Mouse (Mus musculus) lung, embryonic 15.5 days (tissue): ENCODE data around the gene Slc25a41. TPM values are rescaled to one million over a fixed set of nuclear protein-coding genes. Genes with fewer than 3 reads are reported as not detected.

Source experiments
- ATAC-seq: fragments of 200-750 bp; cut with Nextera tagmentation; 2 replicates; pipeline ENCODE4 v1.8.0; 2017; ENCODE audit warnings: moderate number of reproducible peaks, borderline replicate concordance; ENCODE audit not compliant: low FRiP score, low TSS enrichment; ENCODE audit errors: extremely low read depth
- H3K27ac ChIP-seq: fragments of 300-500 bp; sonication (generic); 2 replicates; pipeline ENCODE4 v1.5.1; 2015; ENCODE audit warnings: moderate library complexity, mild to moderate bottlenecking, inconsistent platforms
- H3K27me3 ChIP-seq: fragments of 300-500 bp; sonication (generic); 2 replicates; pipeline ENCODE4 v1.6.1; 2015; ENCODE audit warnings: inconsistent platforms
- H3K36me3 ChIP-seq: fragments of 300-500 bp; sonication (generic); 2 replicates; pipeline ENCODE4 v1.6.1; 2015; ENCODE audit warnings: inconsistent platforms
- H3K4me1 ChIP-seq: fragments of 300-500 bp; sonication (generic); 2 replicates; pipeline ENCODE4 v1.6.1; 2015; ENCODE audit warnings: inconsistent platforms
- H3K4me2 ChIP-seq: fragments of 300-500 bp; sonication (generic); 2 replicates; pipeline ENCODE4 v1.6.1; 2015; ENCODE audit warnings: inconsistent platforms, mild to moderate bottlenecking, moderate library complexity
- H3K4me3 ChIP-seq: fragments of 300-500 bp; sonication (generic); 2 replicates; pipeline ENCODE4 v1.5.1; 2015; ENCODE audit warnings: mild to moderate bottlenecking, inconsistent platforms
- H3K9ac ChIP-seq: fragments of 300-500 bp; sonication (generic); 2 replicates; pipeline ENCODE4 v1.6.1; 2015; ENCODE audit warnings: inconsistent platforms
- H3K9me3 ChIP-seq: fragments of 300-500 bp; sonication (generic); 2 replicates; pipeline ENCODE4 v1.6.1; 2016; ENCODE audit warnings: inconsistent platforms
- WGBS: fragments of 180-500 bp; shearing (Covaris S2); methylation state at CpG from one replicate; pipeline ENCODE4 v1.1.7; 2015; 5-methylcytosine and 5-hydroxymethylcytosine counted together
- polyA plus RNA-seq: library from polyadenylated mRNA; unstranded; fragments of >200 nt; fragmentation: Nextera tagmentation; extraction: Ambion mirVana; gene quantifications from 2 replicates; pipeline ENCODE4 v1.2.1, GENCODE M21; 2015

The Slc25a41 gene
- polyA plus RNA-seq, result 0.12 TPM in 1 of 2 replicates, not detected in the other

DNA sequence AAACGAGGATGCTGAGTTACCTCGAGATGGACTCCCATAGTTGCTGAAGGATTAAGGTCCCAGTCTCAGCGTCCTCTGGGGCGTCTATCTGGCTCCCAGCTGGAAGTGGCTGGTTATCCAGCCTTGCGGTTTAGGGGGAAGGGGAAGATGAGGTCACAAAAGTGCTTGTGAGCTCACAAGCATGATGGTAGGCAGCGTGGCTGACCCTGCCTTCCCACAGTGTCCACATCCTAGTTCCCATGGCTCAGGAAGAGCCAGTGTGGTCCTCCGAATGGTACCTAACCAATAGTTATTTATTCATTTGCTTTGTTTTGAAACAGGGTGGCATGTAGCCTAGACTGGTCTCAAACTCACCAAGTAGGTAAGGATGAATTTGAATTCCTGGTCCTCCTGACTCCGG, at the start of gene Slc25a41:
Gene Slc25a41, minus strand, starts transcription at position 101 of the 400 bp plus-strand sequence.
- Histone ChIP-seq H3K9ac (no peak within 1 kb of the TSS), H3K27ac (no peak within 1 kb of the TSS), H3K27me3 (peaks cover 8% of the 10 kb centered on the region; the same call in 1 of the 2 replicates), H3K36me3 (no peaks in the 10 kb centered on the region), H3K4me3 (no peak within 1 kb of the TSS), H3K9me3 (no peaks in the 10 kb centered on the region), H3K4me2 (no peak within 1 kb of the TSS), H3K4me1 (no peaks in the 10 kb centered on the region)
- 71% methylated on average over 8 of the region's 8 CpGs for WGBS
- no peak for ATAC-seq

- H3K27ac ChIP-seq, result no peak within 1 kb of the TSS
- H3K4me3 ChIP-seq, result peak within 1 kb of the TSS; percentile 35
- WGBS, result 1% methylated on average over 31 of the region's 31 CpGs
- no peaks in the 10 kb centered on the region for H3K36me3 ChIP-seq
- peak within 1 kb of the TSS; percentile 21; the same call in 1 of the 2 replicates for H3K9ac ChIP-seq
- peak; percentile 65 for ATAC-seq
- H3K4me2 ChIP-seq, result peak within 1 kb of the TSS; percentile 56
- peaks cover 10% of the 10 kb centered on the region for H3K4me1 ChIP-seq
- peaks cover 11% of the 10 kb centered on the region; the same call in 1 of the 2 replicates for H3K27me3 ChIP-seq
- no peaks in the 10 kb centered on the region for H3K9me3 ChIP-seq
Measured at GRCm38 (mm10) chr17:57087049-57087832, 45.8 kb upstream of the Slc25a41 start, which contains the start of gene Tubb4a. Gene Tubb4a (minus strand): TSS chr17:57087782.

DNA sequence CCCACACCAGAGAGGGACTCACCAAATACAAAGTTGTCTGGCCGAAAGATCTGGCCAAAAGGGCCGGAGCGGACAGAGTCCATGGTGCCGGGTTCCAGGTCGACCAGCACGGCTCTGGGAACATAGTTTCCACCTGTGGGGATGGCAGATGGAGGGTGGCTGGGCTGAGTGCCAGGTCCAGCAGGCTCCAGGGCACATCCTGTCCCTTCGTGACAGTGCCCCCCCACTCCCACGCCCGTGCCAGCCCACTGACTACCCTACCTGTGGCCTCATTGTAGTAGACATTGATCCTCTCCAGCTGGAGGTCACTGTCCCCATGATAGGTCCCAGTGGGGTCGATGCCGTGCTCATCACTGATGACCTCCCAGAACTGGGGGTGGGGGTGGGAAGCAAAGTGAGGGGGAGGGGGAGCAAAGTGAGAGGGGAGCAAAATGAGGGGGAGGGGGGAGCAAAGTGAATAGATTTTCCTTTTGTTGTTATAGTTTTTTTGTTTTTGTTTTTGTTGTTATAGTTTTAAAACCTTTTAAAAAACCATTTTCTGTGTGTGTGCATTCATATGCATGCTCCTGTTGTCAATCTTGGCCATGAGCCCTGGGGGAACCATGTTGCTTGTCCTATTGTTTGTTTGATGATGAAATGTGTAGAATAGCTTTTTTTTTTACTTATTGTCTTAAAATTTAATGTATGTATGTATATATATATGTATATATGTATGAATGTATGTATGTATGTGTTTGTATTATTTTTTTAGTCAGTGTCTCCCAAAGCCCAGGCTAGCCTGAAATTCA, 44.7 kb upstream of the Slc25a41 start:
- Histone ChIP-seq H3K27me3 (peaks cover 11% of the 10 kb centered on the region; the same call in 1 of the 2 replicates), H3K9ac (no peak overlapping the region), H3K27ac (no peak overlapping the region), H3K9me3 (no peaks in the 10 kb centered on the region), H3K4me3 (no peak overlapping the region), H3K4me2 (no peak overlapping the region), H3K4me1 (peaks cover 10% of the 10 kb centered on the region), H3K36me3 (no peaks in the 10 kb centered on the region)
- no peak for ATAC-seq
- 79% methylated on average over 11 of the region's 11 CpGs for WGBS

GRCm38 (mm10) chr17:57082481-57082880, 41.0 kb upstream of the Slc25a41 start:
- WGBS, result 68% methylated on average over 5 of the region's 5 CpGs

DNA sequence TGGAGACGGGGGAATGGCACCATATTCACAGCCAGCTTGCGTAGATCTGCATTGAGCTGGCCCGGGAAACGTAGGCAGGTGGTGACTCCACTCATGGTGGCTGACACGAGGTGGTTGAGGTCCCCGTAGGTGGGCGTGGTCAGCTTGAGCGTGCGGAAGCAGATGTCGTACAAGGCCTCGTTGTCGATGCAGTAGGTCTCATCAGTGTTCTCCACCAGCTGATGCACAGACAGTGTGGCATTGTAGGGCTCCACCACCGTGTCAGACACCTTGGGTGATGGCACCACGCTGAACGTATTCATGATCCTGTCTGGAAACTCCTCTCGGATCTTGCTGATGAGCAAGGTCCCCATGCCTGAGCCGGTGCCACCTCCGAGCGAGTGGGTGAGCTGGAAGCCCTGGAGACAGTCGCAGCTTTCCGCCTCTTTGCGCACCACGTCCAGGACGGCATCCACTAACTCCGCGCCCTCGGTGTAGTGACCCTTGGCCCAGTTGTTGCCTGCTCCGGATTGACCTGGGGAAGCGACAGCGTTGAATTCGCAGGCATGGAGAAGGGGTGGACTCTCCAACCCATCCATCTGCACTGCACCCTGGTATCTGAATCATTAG, 39.9 kb upstream of the Slc25a41 start:
- no peak overlapping the region for H3K27ac ChIP-seq
- no peak overlapping the region for H3K4me3 ChIP-seq
- ATAC-seq, result no peak
- no peaks in the 10 kb centered on the region for H3K36me3 ChIP-seq
- H3K4me1 ChIP-seq, result no peaks in the 10 kb centered on the region
- no peak overlapping the region for H3K9ac ChIP-seq
- no peak overlapping the region for H3K4me2 ChIP-seq
- no peaks in the 10 kb centered on the region for H3K9me3 ChIP-seq
- 92% methylated on average over 31 of the region's 31 CpGs for WGBS
- no peaks in the 10 kb centered on the region for H3K27me3 ChIP-seq

More at GRCm38 (mm10) chr17:57082481-57082880, 41.0 kb upstream of the Slc25a41 start:
- Histone ChIP-seq H3K27me3 (0 out of 2 replicates have a peak, but pooled peaks cover 7% of the 10 kb centered on the region), H3K9ac (no peak overlapping the region), H3K4me2 (no peak overlapping the region), H3K4me3 (no peak overlapping the region), H3K27ac (no peak overlapping the region), H3K4me1 (peaks cover 9% of the 10 kb centered on the region), H3K9me3 (no peaks in the 10 kb centered on the region), H3K36me3 (no peaks in the 10 kb centered on the region)
- ATAC-seq, result no peak

- Histone ChIP-seq H3K27me3 (no peaks in the 10 kb centered on the region), H3K9me3 (no peaks in the 10 kb centered on the region), H3K9ac (no peak overlapping the region), H3K4me2 (no peak overlapping the region), H3K4me3 (no peak overlapping the region), H3K36me3 (no peaks in the 10 kb centered on the region), H3K4me1 (no peaks in the 10 kb centered on the region), H3K27ac (no peak overlapping the region)
- WGBS, result 61% methylated on average over 3 of the region's 3 CpGs
- ATAC-seq, result no peak
Measured at GRCm38 (mm10) chr17:57079919-57080318, 38.5 kb upstream of the Slc25a41 start.

DNA sequence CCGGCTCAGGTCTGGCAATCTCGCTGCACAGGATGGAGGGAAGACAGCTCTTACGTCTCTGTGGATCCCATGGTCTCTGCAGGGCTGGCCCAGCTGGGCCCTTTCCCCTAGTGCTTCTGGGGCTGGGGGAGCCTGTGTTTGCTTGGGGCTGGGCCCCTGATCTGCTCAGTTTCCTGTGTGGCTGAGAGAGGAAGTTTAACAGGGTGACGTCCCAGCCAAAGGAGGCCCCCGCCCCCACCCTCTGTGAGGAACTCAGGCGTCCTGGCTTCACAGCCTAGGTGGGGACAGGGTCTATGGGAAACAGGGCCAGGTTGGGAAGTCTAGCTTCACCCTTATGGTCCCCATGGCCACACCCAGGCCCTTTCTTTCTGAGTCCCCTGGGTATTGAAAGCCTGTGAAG, 36.9 kb upstream of the Slc25a41 start, which contains the start of gene Dennd1c:
Gene Dennd1c, minus strand, starts transcription at position 179 of the 400 bp plus-strand sequence.
- 28% methylated on average over 6 of the region's 6 CpGs for WGBS
- Histone ChIP-seq H3K4me3 (no peak within 1 kb of the TSS), H3K9me3 (no peaks in the 10 kb centered on the region), H3K4me1 (no peaks in the 10 kb centered on the region), H3K4me2 (no peak within 1 kb of the TSS), H3K36me3 (no peaks in the 10 kb centered on the region), H3K9ac (no peak within 1 kb of the TSS), H3K27me3 (no peaks in the 10 kb centered on the region), H3K27ac (no peak within 1 kb of the TSS)
- no peak; the same call in 1 of the 2 replicates for ATAC-seq

DNA sequence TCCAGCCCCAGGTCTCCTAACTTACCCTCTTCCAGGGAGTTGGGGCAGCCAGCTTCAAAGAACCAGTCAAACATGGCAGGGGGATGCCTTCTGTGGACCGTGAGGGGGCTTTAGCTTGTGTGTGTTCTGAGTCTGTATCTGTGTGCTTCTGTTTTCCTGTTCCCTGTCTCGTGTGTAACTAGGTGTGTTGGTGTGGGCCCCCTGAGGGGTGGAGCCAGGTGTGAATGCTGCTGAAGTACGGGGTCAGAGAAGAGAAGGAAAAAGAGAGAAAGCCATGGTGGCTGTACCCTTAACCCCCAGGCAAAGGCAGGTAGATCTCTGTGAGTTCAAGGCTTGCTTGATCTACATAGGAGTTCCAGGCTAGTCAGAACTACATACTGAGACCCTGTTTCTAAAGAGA, 35.5 kb upstream of the Slc25a41 start:
- Histone ChIP-seq H3K27me3 (no peaks in the 10 kb centered on the region), H3K9ac (no peak overlapping the region), H3K27ac (no peak overlapping the region), H3K4me2 (no peak overlapping the region), H3K36me3 (no peaks in the 10 kb centered on the region), H3K4me3 (no peak overlapping the region), H3K4me1 (no peaks in the 10 kb centered on the region), H3K9me3 (no peaks in the 10 kb centered on the region)
- no peak for ATAC-seq
- WGBS, result 38% methylated on average over 3 of the region's 3 CpGs

GRCm38 (mm10) chr17:57070699-57071098, 29.2 kb upstream of the Slc25a41 start:
- Histone ChIP-seq H3K4me3 (peak overlapping the region; percentile 30), H3K4me1 (no peaks in the 10 kb centered on the region), H3K9me3 (no peaks in the 10 kb centered on the region), H3K27me3 (peaks cover 9% of the 10 kb centered on the region; the same call in 1 of the 2 replicates), H3K36me3 (no peaks in the 10 kb centered on the region), H3K9ac (no peak overlapping the region), H3K27ac (no peak overlapping the region), H3K4me2 (peak overlapping the region; percentile 48)
- ATAC-seq, result peak; percentile 70; the same call in 1 of the 2 replicates
- 5% methylated on average over 11 of the region's 11 CpGs for WGBS

- Histone ChIP-seq H3K4me1 (no peaks in the 10 kb centered on the region), H3K9me3 (no peaks in the 10 kb centered on the region), H3K4me3 (peak overlapping the region; percentile 30), H3K9ac (0 out of 2 replicates have a peak overlapping the region, but pooled peaks have one; percentile 13), H3K4me2 (peak overlapping the region; percentile 48), H3K27me3 (peaks cover 9% of the 10 kb centered on the region; the same call in 1 of the 2 replicates), H3K27ac (peak overlapping the region; percentile 64), H3K36me3 (no peaks in the 10 kb centered on the region)
- no peak for ATAC-seq
- 17% methylated on average over 9 of the region's 9 CpGs for WGBS
Measured at GRCm38 (mm10) chr17:57070272-57070671, 28.8 kb upstream of the Slc25a41 start.

GRCm38 (mm10) chr17:57066908-57067307, 25.5 kb upstream of the Slc25a41 start:
- peaks cover 27% of the 10 kb centered on the region for H3K27me3 ChIP-seq
- H3K36me3 ChIP-seq, result no peaks in the 10 kb centered on the region
- WGBS, result 53% methylated on average over 5 of the region's 5 CpGs
- H3K4me2 ChIP-seq, result no peak overlapping the region
- H3K27ac ChIP-seq, result no peak overlapping the region
- ATAC-seq, result no peak
- H3K4me1 ChIP-seq, result no peaks in the 10 kb centered on the region
- no peak overlapping the region for H3K4me3 ChIP-seq
- no peak overlapping the region for H3K9ac ChIP-seq
- H3K9me3 ChIP-seq, result no peaks in the 10 kb centered on the region
